Mouse (Mus musculus): ENCODE results near the gene Sp110. TPM values are rescaled to one million over a fixed set of nuclear protein-coding genes. Genes with fewer than 3 reads are reported as not detected.
A peak's percentile ranks its signal among the peaks of the same experiment; 100 is the strongest.
"Not testable (repeated sequence)": the region's sequence is repeated elsewhere in the genome, so short reads cannot be mapped to it uniquely, and the experiment has no call there.

The Sp110 gene
- polyA plus RNA-seq, 1 experiment from 2014 or later, result 0.63 TPM

- H3K4me1 ChIP-seq (ENCODE audit: control insufficient read depth, insufficient read depth, low read length); DNase-seq (ENCODE audit: low spot score, missing footprints); H3K4me3 ChIP-seq (ENCODE audit: low read depth, low read length); H3K4me2 ChIP-seq; ATAC-seq (ENCODE audit: low FRiP score); H3K9me3 ChIP-seq (ENCODE audit: control insufficient read depth, low read length); H3K9ac ChIP-seq (ENCODE audit: low read length); H3K27me3 ChIP-seq (ENCODE audit: control insufficient read depth, insufficient read depth, low read length); H3K36me3 ChIP-seq (ENCODE audit: control insufficient read depth, insufficient read depth, low read length); H3K27ac ChIP-seq (ENCODE audit: low read depth, low read length): not testable (repeated sequence)
- no CpG with 5 or more reads among the region's 1 CpGs for WGBS
Measured at GRCm38 (mm10) chr1:85604341-85604740, 5.7 kb upstream of the Sp110 start.

GRCm38 (mm10) chr1:85600794-85601193, 2.2 kb upstream of the Sp110 start:
- WGBS, result 64% methylated on average over 4 of the region's 4 CpGs
- ATAC-seq (ENCODE audit: low FRiP score); H3K4me2 ChIP-seq; H3K9me3 ChIP-seq (ENCODE audit: control insufficient read depth, low read length); H3K36me3 ChIP-seq (ENCODE audit: control insufficient read depth, insufficient read depth, low read length); DNase-seq (ENCODE audit: low spot score, missing footprints); H3K27ac ChIP-seq (ENCODE audit: low read depth, low read length); H3K4me1 ChIP-seq (ENCODE audit: control insufficient read depth, insufficient read depth, low read length); H3K27me3 ChIP-seq (ENCODE audit: control insufficient read depth, insufficient read depth, low read length); H3K4me3 ChIP-seq (ENCODE audit: low read depth, low read length); H3K9ac ChIP-seq (ENCODE audit: low read length): not testable (repeated sequence)

GRCm38 (mm10) chr1:85600078-85600477, 1.5 kb upstream of the Sp110 start, which contains the start of gene Sp140:
Gene Sp140 (plus strand): TSS chr1:85600378.
- not testable (repeated sequence) for H3K4me3 ChIP-seq (ENCODE audit: low read depth, low read length); H3K4me1 ChIP-seq (ENCODE audit: control insufficient read depth, insufficient read depth, low read length); H3K27ac ChIP-seq (ENCODE audit: low read depth, low read length); H3K27me3 ChIP-seq (ENCODE audit: control insufficient read depth, insufficient read depth, low read length); H3K9me3 ChIP-seq (ENCODE audit: control insufficient read depth, low read length); ATAC-seq (ENCODE audit: low FRiP score); H3K36me3 ChIP-seq (ENCODE audit: control insufficient read depth, insufficient read depth, low read length); DNase-seq (ENCODE audit: low spot score, missing footprints); H3K4me2 ChIP-seq; H3K9ac ChIP-seq (ENCODE audit: low read length)
- WGBS, result no CpG with 5 or more reads among the region's 5 CpGs

GRCm38 (mm10) chr1:85592526-85592925, 6.1 kb downstream of the Sp110 start:
- not testable (repeated sequence) for DNase-seq (ENCODE audit: low spot score, missing footprints); H3K27ac ChIP-seq (ENCODE audit: low read depth, low read length); H3K4me2 ChIP-seq; H3K9me3 ChIP-seq (ENCODE audit: control insufficient read depth, low read length); H3K36me3 ChIP-seq (ENCODE audit: control insufficient read depth, insufficient read depth, low read length); H3K27me3 ChIP-seq (ENCODE audit: control insufficient read depth, insufficient read depth, low read length); H3K4me1 ChIP-seq (ENCODE audit: control insufficient read depth, insufficient read depth, low read length); H3K4me3 ChIP-seq (ENCODE audit: low read depth, low read length); H3K9ac ChIP-seq (ENCODE audit: low read length); ATAC-seq (ENCODE audit: low FRiP score)
- WGBS, result 85% methylated on average over 8 of the region's 8 CpGs

GRCm38 (mm10) chr1:85588697-85589096, 9.9 kb downstream of the Sp110 start:
- not testable (repeated sequence) for H3K4me3 ChIP-seq (ENCODE audit: low read depth, low read length); DNase-seq (ENCODE audit: low spot score, missing footprints); H3K4me1 ChIP-seq (ENCODE audit: control insufficient read depth, insufficient read depth, low read length); H3K27me3 ChIP-seq (ENCODE audit: control insufficient read depth, insufficient read depth, low read length); H3K9ac ChIP-seq (ENCODE audit: low read length); H3K27ac ChIP-seq (ENCODE audit: low read depth, low read length); H3K4me2 ChIP-seq; H3K9me3 ChIP-seq (ENCODE audit: control insufficient read depth, low read length); ATAC-seq (ENCODE audit: low FRiP score); H3K36me3 ChIP-seq (ENCODE audit: control insufficient read depth, insufficient read depth, low read length)
- 83% methylated on average over 1 of the region's 2 CpGs for WGBS

- WGBS, result 26% methylated on average over 5 of the region's 5 CpGs
Measured at GRCm38 (mm10) chr1:85581518-85581917, 17.1 kb downstream of the Sp110 start.

GRCm38 (mm10) chr1:85580578-85580977, 18.0 kb downstream of the Sp110 start:
- not testable (repeated sequence) for H3K4me2 ChIP-seq; H3K4me3 ChIP-seq (ENCODE audit: low read depth, low read length); H3K9me3 ChIP-seq (ENCODE audit: control insufficient read depth, low read length); H3K27ac ChIP-seq (ENCODE audit: low read depth, low read length); ATAC-seq (ENCODE audit: low FRiP score); H3K27me3 ChIP-seq (ENCODE audit: control insufficient read depth, insufficient read depth, low read length); H3K36me3 ChIP-seq (ENCODE audit: control insufficient read depth, insufficient read depth, low read length); H3K9ac ChIP-seq (ENCODE audit: low read length); H3K4me1 ChIP-seq (ENCODE audit: control insufficient read depth, insufficient read depth, low read length); DNase-seq (ENCODE audit: low spot score, missing footprints)
- WGBS, result 67% methylated on average over 3 of the region's 3 CpGs

More at GRCm38 (mm10) chr1:85581518-85581917, 17.1 kb downstream of the Sp110 start:
- H3K4me1 ChIP-seq (ENCODE audit: control insufficient read depth, insufficient read depth, low read length); H3K27ac ChIP-seq (ENCODE audit: low read depth, low read length); H3K27me3 ChIP-seq (ENCODE audit: control insufficient read depth, insufficient read depth, low read length); H3K4me3 ChIP-seq (ENCODE audit: low read depth, low read length); H3K36me3 ChIP-seq (ENCODE audit: control insufficient read depth, insufficient read depth, low read length); H3K4me2 ChIP-seq; ATAC-seq (ENCODE audit: low FRiP score); H3K9ac ChIP-seq (ENCODE audit: low read length); H3K9me3 ChIP-seq (ENCODE audit: control insufficient read depth, low read length): not testable (repeated sequence)
- DNase-seq (ENCODE audit: low spot score, missing footprints), result peak; percentile 67

GRCm38 (mm10) chr1:85580148-85580534, 18.5 kb downstream of the Sp110 start:
- not testable (repeated sequence) for H3K4me1 ChIP-seq (ENCODE audit: control insufficient read depth, insufficient read depth, low read length); H3K27me3 ChIP-seq (ENCODE audit: control insufficient read depth, insufficient read depth, low read length); H3K27ac ChIP-seq (ENCODE audit: low read depth, low read length); H3K9me3 ChIP-seq (ENCODE audit: control insufficient read depth, low read length); DNase-seq (ENCODE audit: low spot score, missing footprints); H3K36me3 ChIP-seq (ENCODE audit: control insufficient read depth, insufficient read depth, low read length); H3K9ac ChIP-seq (ENCODE audit: low read length); H3K4me2 ChIP-seq; H3K4me3 ChIP-seq (ENCODE audit: low read depth, low read length)
- peak; percentile 46; the same call in 1 of the 2 replicates for ATAC-seq (ENCODE audit: low FRiP score)
- 90% methylated on average over 2 of the region's 4 CpGs for WGBS

- not testable (repeated sequence) for H3K27ac ChIP-seq (ENCODE audit: low read depth, low read length); H3K4me2 ChIP-seq; H3K4me3 ChIP-seq (ENCODE audit: low read depth, low read length); DNase-seq (ENCODE audit: low spot score, missing footprints); H3K9me3 ChIP-seq (ENCODE audit: control insufficient read depth, low read length); H3K36me3 ChIP-seq (ENCODE audit: control insufficient read depth, insufficient read depth, low read length); H3K4me1 ChIP-seq (ENCODE audit: control insufficient read depth, insufficient read depth, low read length); H3K9ac ChIP-seq (ENCODE audit: low read length); ATAC-seq (ENCODE audit: low FRiP score); H3K27me3 ChIP-seq (ENCODE audit: control insufficient read depth, insufficient read depth, low read length)
- 75% methylated on average over 6 of the region's 7 CpGs for WGBS
Measured at GRCm38 (mm10) chr1:85579199-85580147, 19.1 kb downstream of the Sp110 start.
